Mouse (Mus musculus): ENCODE results near the gene Zwilch.
"Not testable (repeated sequence)": the region's sequence is repeated elsewhere in the genome, so short reads cannot be mapped to it uniquely, and the experiment has no call there.

The Zwilch gene

DNA sequence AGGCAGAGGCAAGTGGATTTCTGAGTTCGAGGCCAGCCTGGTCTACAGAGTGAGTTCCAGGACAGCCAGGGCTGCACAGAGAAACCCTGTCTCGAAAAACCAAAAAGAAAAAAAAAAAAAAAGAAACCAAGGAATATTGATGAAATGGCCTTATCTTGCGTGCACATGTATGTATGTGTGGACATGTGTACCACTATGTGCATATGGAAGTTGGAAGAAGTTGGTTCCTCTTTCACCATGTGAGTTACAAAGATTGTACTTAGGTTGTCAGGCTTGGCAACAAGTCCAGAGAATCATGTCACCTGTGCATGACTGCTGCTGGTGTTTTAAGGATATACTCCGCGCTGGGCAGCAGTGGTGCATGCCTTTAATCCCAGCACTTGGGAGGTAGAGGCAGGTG, 10.4 kb upstream of the Zwilch start:
- DNase-seq (ENCODE audit: low read depth in 2 of 2, low spot score in 2 of 2): not testable (repeated sequence)

DNA sequence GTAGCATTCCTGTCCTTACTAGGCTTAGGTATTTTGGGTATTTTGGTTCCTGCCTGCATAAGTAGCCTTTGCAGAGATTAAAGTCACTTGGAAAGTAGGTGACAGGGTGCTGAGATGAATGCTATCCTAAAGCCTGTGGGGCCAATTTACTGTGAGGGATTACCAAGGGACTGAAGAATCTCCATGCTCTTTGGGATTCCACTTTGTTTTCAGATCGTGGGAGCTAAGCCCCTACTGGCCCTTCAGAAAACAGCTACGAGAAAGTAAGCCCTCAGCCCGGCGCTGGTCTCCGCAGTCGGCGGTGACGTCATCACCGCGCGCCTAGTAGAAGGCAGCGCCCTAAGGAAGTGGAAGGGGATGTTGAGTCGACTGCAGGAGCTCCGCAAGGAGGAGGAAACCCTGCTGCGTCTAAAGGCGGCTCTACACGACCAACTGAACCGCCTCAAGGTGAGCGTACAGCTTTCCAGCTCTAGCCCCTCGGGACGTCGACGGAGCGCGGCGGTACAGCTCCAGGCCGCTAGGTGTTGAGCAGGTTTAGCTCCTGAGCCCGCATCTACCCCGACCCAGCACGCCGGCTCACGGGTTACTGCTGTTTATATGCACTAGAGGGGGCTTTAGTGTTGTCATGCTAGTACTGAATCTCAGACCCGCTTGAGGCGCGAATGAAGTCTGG, 6.2 kb upstream of the Zwilch start, which contains the start of gene Snapc5:
TSS of gene Snapc5 (plus strand) at position 301 of the 673 bp plus-strand sequence.
- DNase-seq (ENCODE audit: low read depth in 2 of 2, low spot score in 2 of 2): peak; percentile 86 to 87

- DNase-seq (ENCODE audit: low read depth in 2 of 2, low spot score in 2 of 2): peak in 1 of 2 experiments; percentile 8
Measured at GRCm38 (mm10) chr9:64178610-64178973, 5.7 kb upstream of the Zwilch start.

GRCm38 (mm10) chr9:64175378-64175777, 2.5 kb upstream of the Zwilch start:
- DNase-seq (ENCODE audit: low read depth in 2 of 2, low spot score in 2 of 2): no peak

DNA sequence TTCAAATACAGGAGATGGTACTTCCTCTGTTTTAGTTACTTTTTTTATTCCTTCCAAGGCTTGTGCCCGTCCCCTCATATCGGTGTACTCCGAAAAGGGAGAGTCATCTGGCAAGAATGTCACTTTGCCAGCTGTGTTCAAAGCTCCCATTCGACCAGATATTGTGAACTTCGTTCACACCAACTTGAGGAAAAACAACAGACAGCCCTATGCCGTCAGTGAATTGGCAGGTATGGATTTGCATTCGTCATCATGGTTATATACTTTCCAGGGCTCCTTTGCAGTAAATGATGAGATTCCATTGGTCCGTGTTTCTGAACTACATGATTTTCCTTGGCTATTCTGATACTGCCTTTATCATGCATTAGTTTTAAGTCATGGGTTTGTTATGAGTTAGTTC, 1.9 kb upstream of the Zwilch start:
- DNase-seq (ENCODE audit: low read depth in 2 of 2, low spot score in 2 of 2): no peak

GRCm38 (mm10) chr9:64174341-64174740, 1.4 kb upstream of the Zwilch start:
- DNase-seq (ENCODE audit: low read depth in 2 of 2, low spot score in 2 of 2): no peak

DNA sequence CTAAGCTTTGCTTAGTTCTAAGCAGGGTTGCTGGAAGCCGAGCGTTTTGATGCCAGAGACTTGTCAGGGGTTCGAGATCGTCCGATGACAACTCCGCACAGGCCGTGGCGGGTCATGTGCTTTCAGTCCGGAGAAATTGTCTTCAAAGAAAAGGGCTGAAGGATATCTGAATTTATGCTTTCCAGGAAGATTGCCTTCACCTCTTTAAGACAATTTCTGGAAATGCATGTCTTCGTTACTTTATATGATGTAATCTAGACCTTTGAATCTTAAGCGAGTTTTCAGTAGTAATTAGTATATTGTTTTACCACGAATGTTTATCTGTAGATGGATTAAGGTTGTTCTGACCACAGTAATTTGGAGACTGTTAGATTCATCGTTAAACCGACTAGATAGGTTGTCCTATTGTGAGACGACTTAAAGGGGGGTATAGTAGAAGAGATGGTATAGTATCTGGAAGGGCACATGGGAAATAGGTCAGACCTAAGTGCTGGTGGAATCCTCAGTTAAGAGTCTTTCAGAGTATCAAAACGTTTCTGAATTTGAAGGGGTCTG, 839 bp upstream of the Zwilch start:
- DNase-seq (ENCODE audit: low read depth in 2 of 2, low spot score in 2 of 2): no peak

GRCm38 (mm10) chr9:64172145-64172815, 624 bp downstream of the Zwilch start:
- DNase-seq (ENCODE audit: low read depth in 2 of 2, low spot score in 2 of 2): no peak

DNA sequence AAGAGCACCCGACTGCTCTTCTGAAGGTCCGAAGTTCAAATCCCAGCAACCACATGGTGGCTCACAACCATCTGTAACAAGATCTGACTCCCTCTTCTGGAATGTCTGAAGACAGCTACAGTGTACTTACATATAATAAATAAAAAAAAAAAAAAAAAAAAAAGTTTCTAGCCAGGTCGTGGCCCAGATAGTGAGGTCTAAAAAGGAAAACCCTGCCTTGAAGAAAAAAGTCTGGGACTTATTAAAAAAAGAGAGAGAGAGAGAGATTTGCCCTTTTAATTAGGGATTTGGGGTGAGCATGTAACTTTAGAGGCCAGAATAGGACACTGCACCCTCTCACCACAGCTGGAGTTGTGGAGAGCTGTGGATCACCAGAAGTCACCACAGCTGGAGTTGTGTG, 2.9 kb downstream of the Zwilch start:
- not testable (repeated sequence) for DNase-seq (ENCODE audit: low read depth in 2 of 2, low spot score in 2 of 2)

GRCm38 (mm10) chr9:64160471-64160870, 12.4 kb downstream of the Zwilch start:
- DNase-seq (ENCODE audit: low read depth in 2 of 2, low spot score in 2 of 2): no peak

- no peak for DNase-seq (ENCODE audit: low read depth in 2 of 2, low spot score in 2 of 2)
Measured at GRCm38 (mm10) chr9:64156641-64157040, 16.3 kb downstream of the Zwilch start.

DNA sequence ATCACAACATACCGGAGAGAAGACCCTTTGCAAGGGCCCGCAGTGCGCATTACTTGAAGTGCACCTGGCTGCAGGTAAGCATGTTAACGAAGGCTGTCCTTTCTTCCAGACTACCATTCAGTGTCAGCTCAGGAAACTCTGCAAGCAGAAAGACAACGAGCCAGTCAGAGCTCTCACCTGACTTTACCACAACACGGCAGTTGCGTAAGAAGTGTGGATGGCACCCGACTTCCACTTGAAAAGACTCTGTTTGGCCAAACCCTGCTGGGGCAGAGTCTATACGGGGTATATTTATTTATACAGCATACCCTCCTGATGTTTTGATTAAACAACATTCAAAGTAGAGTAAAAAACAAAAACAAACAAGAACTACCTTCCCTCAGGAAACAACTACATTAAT, 33.0 kb downstream of the Zwilch start:
- no peak for DNase-seq (ENCODE audit: low read depth in 2 of 2, low spot score in 2 of 2)

- peak; percentile 54 to 64 for DNase-seq (ENCODE audit: low read depth in 2 of 2, low spot score in 2 of 2)
Measured at GRCm38 (mm10) chr9:64138896-64139295, 34.0 kb downstream of the Zwilch start.

DNA sequence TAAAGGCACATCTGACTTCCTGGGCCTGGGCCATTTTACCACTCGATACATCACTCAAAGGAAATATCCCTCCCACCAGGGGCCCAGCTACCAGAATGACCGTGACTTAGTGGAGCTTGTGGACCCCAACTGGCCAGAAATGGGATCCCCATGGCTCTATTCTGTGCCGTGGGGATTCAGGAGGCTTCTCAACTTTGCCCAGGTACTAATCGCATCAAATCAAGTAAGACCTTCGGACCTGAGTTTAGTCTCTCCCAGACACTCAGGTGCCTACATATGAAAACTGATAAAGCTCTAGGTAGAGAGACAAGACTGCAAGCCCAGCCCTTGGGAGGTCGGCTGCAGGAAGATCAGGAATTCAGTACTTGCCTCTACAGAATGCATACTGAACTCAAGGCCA, 41.3 kb downstream of the Zwilch start:
- no peak for DNase-seq (ENCODE audit: low read depth in 2 of 2, low spot score in 2 of 2)

DNA sequence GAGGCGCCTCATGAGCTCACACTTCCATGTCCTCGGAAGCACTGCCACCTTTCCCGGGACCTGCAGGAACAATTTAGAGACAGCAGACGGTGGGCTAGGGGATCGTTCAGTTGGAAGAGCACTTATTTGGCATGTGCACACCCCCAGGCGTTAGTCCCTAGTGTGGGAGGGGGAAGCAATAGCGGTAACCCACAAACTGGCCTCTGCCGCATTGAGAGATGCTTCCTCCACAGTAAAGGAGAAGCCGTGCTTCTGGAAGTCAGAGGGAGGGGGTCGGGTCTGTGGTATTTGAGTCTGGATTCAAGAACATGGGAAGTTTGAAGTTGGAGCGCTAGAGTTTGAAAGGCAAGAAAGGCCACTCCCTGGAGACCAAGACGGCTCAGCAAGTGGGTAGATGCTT, 46.8 kb downstream of the Zwilch start:
- DNase-seq (ENCODE audit: low read depth in 2 of 2, low spot score in 2 of 2): no peak

DNA sequence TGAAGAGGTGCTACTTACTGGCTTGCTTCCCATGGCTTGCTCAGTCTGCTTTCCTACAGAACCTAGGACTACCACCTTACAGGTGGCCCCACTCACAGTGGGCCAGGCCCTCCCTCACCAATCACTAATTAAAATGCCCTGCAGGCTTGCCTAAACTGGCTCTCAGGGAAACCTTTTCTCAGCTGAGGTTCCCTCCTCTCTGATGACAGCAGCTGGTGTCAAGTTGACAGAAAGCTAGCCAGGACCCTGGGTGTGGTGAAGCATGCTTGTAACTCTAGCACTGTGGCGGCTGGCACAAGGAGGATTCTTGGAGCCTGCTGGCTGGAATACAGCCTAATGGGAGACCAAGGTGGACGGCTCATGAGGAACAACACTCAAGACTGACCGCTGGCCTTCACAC, 47.6 kb downstream of the Zwilch start:
- DNase-seq (ENCODE audit: low read depth in 2 of 2, low spot score in 2 of 2): no peak

GRCm38 (mm10) chr9:64124846-64125245, 48.1 kb downstream of the Zwilch start:
- not testable (repeated sequence) for DNase-seq (ENCODE audit: low read depth in 2 of 2, low spot score in 2 of 2)

- DNase-seq (ENCODE audit: low read depth in 2 of 2, low spot score in 2 of 2): no peak
Measured at GRCm38 (mm10) chr9:64122601-64123000, 50.3 kb downstream of the Zwilch start.

DNA sequence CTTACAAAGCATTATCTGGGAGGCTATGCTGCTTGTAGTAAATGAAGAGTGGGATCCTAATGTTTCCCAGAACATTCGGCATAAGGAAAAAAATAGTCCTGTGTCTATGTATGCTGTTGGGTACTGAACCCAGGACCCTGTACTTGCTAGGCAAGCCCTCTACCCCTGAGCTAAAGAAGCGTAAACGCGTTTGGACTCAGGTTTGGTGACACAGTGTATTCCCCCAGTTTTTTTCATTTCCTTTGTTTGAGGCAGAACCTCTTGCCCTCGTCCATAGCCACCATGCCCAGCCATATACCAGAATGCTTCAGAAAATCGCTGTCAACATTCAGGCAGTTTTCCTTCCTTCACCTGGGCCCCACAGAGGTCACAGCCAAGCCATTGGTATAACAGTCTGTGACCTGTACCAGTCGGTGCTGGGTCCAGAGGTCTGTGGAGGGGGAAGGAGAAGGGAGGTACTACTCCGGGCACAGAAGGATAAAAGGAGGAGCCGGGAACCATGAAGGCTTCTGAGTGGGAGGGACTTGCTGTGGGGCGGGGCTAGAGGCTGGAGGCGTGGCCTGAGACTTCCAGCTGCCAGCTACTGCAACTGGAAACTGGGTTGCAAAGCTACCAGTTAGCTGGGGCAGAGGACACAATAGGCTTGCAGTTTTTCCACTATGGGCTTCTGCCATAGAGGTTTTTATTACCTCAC, 52.2 kb downstream of the Zwilch start:
- no peak for DNase-seq (ENCODE audit: low read depth in 2 of 2, low spot score in 2 of 2)

GRCm38 (mm10) chr9:64119898-64120297, 53.0 kb downstream of the Zwilch start:
- peak; percentile 24 to 33 for DNase-seq (ENCODE audit: low read depth in 2 of 2, low spot score in 2 of 2)

DNA sequence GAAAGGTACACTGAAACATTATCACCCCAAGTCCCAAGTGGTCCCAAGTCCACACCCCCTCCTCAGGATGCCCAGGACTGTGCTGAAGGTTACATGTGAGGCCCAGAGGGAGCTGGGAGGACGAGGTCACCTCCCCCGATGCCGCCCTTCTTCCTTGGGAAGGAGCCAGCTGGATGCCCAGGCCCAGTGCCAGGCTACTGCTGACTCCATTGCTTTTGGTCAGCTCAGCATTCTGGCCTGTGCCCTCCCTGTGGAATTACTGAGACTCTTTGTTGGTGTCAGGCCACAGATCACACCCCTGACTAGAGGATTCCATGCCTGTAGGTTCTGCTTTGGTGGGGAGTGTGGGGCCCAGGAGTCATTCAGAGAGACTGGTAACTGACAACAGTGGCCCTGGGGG, 56.0 kb downstream of the Zwilch start, which contains the start of gene Lctl:
TSS of gene Lctl (plus strand) at position 272 of the 400 bp plus-strand sequence.
- no peak for DNase-seq (ENCODE audit: low read depth in 2 of 2, low spot score in 2 of 2)

- no peak for DNase-seq (ENCODE audit: low read depth in 2 of 2, low spot score in 2 of 2)
Measured at GRCm38 (mm10) chr9:64115756-64116155, 57.1 kb downstream of the Zwilch start.
